Mouse (Mus musculus): ENCODE measurements around the gene Sipa1l3. TPM values are rescaled to one million over a fixed set of nuclear protein-coding genes. Genes with fewer than 3 reads are reported as not detected.

Sipa1l3 gene
- 9.1 and 15.4 TPM in 2 replicates for polyA plus RNA-seq (2015; fragmentation: Nextera tagmentation; extraction: Ambion mirVana)

GRCm38 (mm10) chr7:29518421-29519210 lies at the start of gene Sipa1l3:
Sipa1l3 (minus strand) TSS chr7:29518641.
- H3K4me2 ChIP-seq, result peak within 1 kb of the TSS; percentile 93

GRCm38 (mm10) chr7:29563006-29563405 lies 44.6 kb upstream of the Sipa1l3 start:
- H3K4me3 ChIP-seq, result no peak overlapping the region
- 94% methylated on average over 10 of the region's 10 CpGs for WGBS
- H3K36me3 ChIP-seq (ENCODE audit: poor library complexity, severe bottlenecking), result no peaks in the 10 kb centered on the region
- no peak overlapping the region for H3K27ac ChIP-seq
- H3K4me2 ChIP-seq, result no peak overlapping the region
- no peaks in the 10 kb centered on the region for H3K9me3 ChIP-seq (replicated peaks)
- H3K4me1 ChIP-seq, result no peaks in the 10 kb centered on the region
- no peak for ATAC-seq
- no peak overlapping the region for H3K9ac ChIP-seq
- no peaks in the 10 kb centered on the region for H3K27me3 ChIP-seq

More at GRCm38 (mm10) chr7:29518421-29519210, at the start of gene Sipa1l3:
- peak within 1 kb of the TSS; percentile 81 for H3K9ac ChIP-seq
- under 1% methylated on average over 87 of the region's 88 CpGs for WGBS
- ATAC-seq, result peak; percentile 99
- H3K27ac ChIP-seq, result peak within 1 kb of the TSS; percentile 82
- no peaks in the 10 kb centered on the region for H3K27me3 ChIP-seq
- peak within 1 kb of the TSS; percentile 80 for H3K4me3 ChIP-seq
- peaks cover 25% of the 10 kb centered on the region for H3K4me1 ChIP-seq
- H3K9me3 ChIP-seq (replicated peaks), result no peaks in the 10 kb centered on the region
- no peaks in the 10 kb centered on the region for H3K36me3 ChIP-seq (ENCODE audit: poor library complexity, severe bottlenecking)

- ATAC-seq, result no peak
Observed at GRCm38 (mm10) chr7:29561046-29561445, 42.6 kb upstream of the Sipa1l3 start.

GRCm38 (mm10) chr7:29559290-29559689 lies 40.8 kb upstream of the Sipa1l3 start:
- H3K9me3 ChIP-seq (replicated peaks), result no peaks in the 10 kb centered on the region
- H3K9ac ChIP-seq, result no peak overlapping the region
- no peaks in the 10 kb centered on the region for H3K36me3 ChIP-seq (ENCODE audit: poor library complexity, severe bottlenecking)
- no peaks in the 10 kb centered on the region for H3K4me1 ChIP-seq
- WGBS, result 74% methylated on average over 4 of the region's 4 CpGs
- no peak overlapping the region for H3K27ac ChIP-seq
- H3K27me3 ChIP-seq, result no peaks in the 10 kb centered on the region
- H3K4me2 ChIP-seq, result no peak overlapping the region
- no peak for ATAC-seq
- H3K4me3 ChIP-seq, result no peak overlapping the region

More at GRCm38 (mm10) chr7:29561046-29561445, 42.6 kb upstream of the Sipa1l3 start:
- Histone ChIP-seq H3K27me3 (no peaks in the 10 kb centered on the region), H3K36me3 (ENCODE audit: poor library complexity, severe bottlenecking) (no peaks in the 10 kb centered on the region), H3K4me2 (no peak overlapping the region), H3K9ac (no peak overlapping the region), H3K9me3 (replicated peaks) (no peaks in the 10 kb centered on the region), H3K4me3 (no peak overlapping the region), H3K27ac (no peak overlapping the region), H3K4me1 (no peaks in the 10 kb centered on the region)
- WGBS, result 85% methylated on average over 9 of the region's 9 CpGs

GRCm38 (mm10) chr7:29558744-29559143 lies 40.3 kb upstream of the Sipa1l3 start:
- 74% methylated on average over 1 of the region's 1 CpGs for WGBS
- H3K27me3 ChIP-seq, result no peaks in the 10 kb centered on the region
- no peaks in the 10 kb centered on the region for H3K9me3 ChIP-seq (replicated peaks)
- H3K9ac ChIP-seq, result no peak overlapping the region
- no peaks in the 10 kb centered on the region for H3K4me1 ChIP-seq
- no peak for ATAC-seq
- H3K36me3 ChIP-seq (ENCODE audit: poor library complexity, severe bottlenecking), result no peaks in the 10 kb centered on the region
- H3K27ac ChIP-seq, result no peak overlapping the region
- H3K4me2 ChIP-seq, result no peak overlapping the region
- H3K4me3 ChIP-seq, result no peak overlapping the region

GRCm38 (mm10) chr7:29556283-29556682 lies 37.8 kb upstream of the Sipa1l3 start:
- H3K4me1 ChIP-seq, result no peaks in the 10 kb centered on the region
- ATAC-seq, result no peak
- H3K4me2 ChIP-seq, result no peak overlapping the region
- H3K9ac ChIP-seq, result no peak overlapping the region
- H3K4me3 ChIP-seq, result no peak overlapping the region
- no peaks in the 10 kb centered on the region for H3K27me3 ChIP-seq
- no peaks in the 10 kb centered on the region for H3K9me3 ChIP-seq (replicated peaks)
- 76% methylated on average over 4 of the region's 4 CpGs for WGBS
- no peaks in the 10 kb centered on the region for H3K36me3 ChIP-seq (ENCODE audit: poor library complexity, severe bottlenecking)
- no peak overlapping the region for H3K27ac ChIP-seq

GRCm38 (mm10) chr7:29555521-29555920 lies 37.1 kb upstream of the Sipa1l3 start:
- 79% methylated on average over 5 of the region's 5 CpGs for WGBS
- Histone ChIP-seq H3K27me3 (no peaks in the 10 kb centered on the region), H3K27ac (no peak overlapping the region), H3K4me2 (no peak overlapping the region), H3K4me1 (no peaks in the 10 kb centered on the region), H3K9me3 (replicated peaks) (no peaks in the 10 kb centered on the region), H3K36me3 (ENCODE audit: poor library complexity, severe bottlenecking) (no peaks in the 10 kb centered on the region), H3K9ac (no peak overlapping the region), H3K4me3 (no peak overlapping the region)
- ATAC-seq, result no peak

GRCm38 (mm10) chr7:29555051-29555450 lies 36.6 kb upstream of the Sipa1l3 start:
- H3K9me3 ChIP-seq (replicated peaks), result no peaks in the 10 kb centered on the region
- no peaks in the 10 kb centered on the region for H3K27me3 ChIP-seq
- 91% methylated on average over 13 of the region's 13 CpGs for WGBS
- no peak for ATAC-seq
- H3K36me3 ChIP-seq (ENCODE audit: poor library complexity, severe bottlenecking), result no peaks in the 10 kb centered on the region
- no peak overlapping the region for H3K9ac ChIP-seq
- no peaks in the 10 kb centered on the region for H3K4me1 ChIP-seq
- H3K27ac ChIP-seq, result no peak overlapping the region
- no peak overlapping the region for H3K4me2 ChIP-seq
- no peak overlapping the region for H3K4me3 ChIP-seq

- no peaks in the 10 kb centered on the region for H3K4me1 ChIP-seq
- no peak for ATAC-seq
- 64% methylated on average over 3 of the region's 3 CpGs for WGBS
- no peak overlapping the region for H3K4me2 ChIP-seq
- no peak overlapping the region for H3K27ac ChIP-seq
- no peak overlapping the region for H3K4me3 ChIP-seq
- no peaks in the 10 kb centered on the region for H3K36me3 ChIP-seq (ENCODE audit: poor library complexity, severe bottlenecking)
- H3K9ac ChIP-seq, result no peak overlapping the region
- no peaks in the 10 kb centered on the region for H3K27me3 ChIP-seq
- H3K9me3 ChIP-seq (replicated peaks), result no peaks in the 10 kb centered on the region
Observed at GRCm38 (mm10) chr7:29550691-29551090, 32.2 kb upstream of the Sipa1l3 start.

GRCm38 (mm10) chr7:29541608-29542007 lies 23.2 kb upstream of the Sipa1l3 start:
- Histone ChIP-seq H3K27me3 (no peaks in the 10 kb centered on the region), H3K4me3 (no peak overlapping the region), H3K9ac (no peak overlapping the region), H3K9me3 (replicated peaks) (no peaks in the 10 kb centered on the region), H3K4me1 (no peaks in the 10 kb centered on the region), H3K36me3 (ENCODE audit: poor library complexity, severe bottlenecking) (no peaks in the 10 kb centered on the region), H3K27ac (no peak overlapping the region), H3K4me2 (no peak overlapping the region)
- 88% methylated on average over 4 of the region's 4 CpGs for WGBS
- ATAC-seq, result no peak

GRCm38 (mm10) chr7:29541186-29541585 lies 22.7 kb upstream of the Sipa1l3 start:
- 94% methylated on average over 5 of the region's 5 CpGs for WGBS
- Histone ChIP-seq H3K4me1 (no peaks in the 10 kb centered on the region), H3K36me3 (ENCODE audit: poor library complexity, severe bottlenecking) (no peaks in the 10 kb centered on the region), H3K27ac (no peak overlapping the region), H3K9ac (no peak overlapping the region), H3K9me3 (replicated peaks) (no peaks in the 10 kb centered on the region), H3K4me3 (no peak overlapping the region), H3K27me3 (no peaks in the 10 kb centered on the region), H3K4me2 (no peak overlapping the region)
- ATAC-seq, result no peak

GRCm38 (mm10) chr7:29540631-29541030 lies 22.2 kb upstream of the Sipa1l3 start:
- Histone ChIP-seq H3K4me2 (no peak overlapping the region), H3K9ac (no peak overlapping the region), H3K27me3 (no peaks in the 10 kb centered on the region), H3K4me3 (no peak overlapping the region), H3K4me1 (no peaks in the 10 kb centered on the region), H3K36me3 (ENCODE audit: poor library complexity, severe bottlenecking) (no peaks in the 10 kb centered on the region), H3K27ac (no peak overlapping the region), H3K9me3 (replicated peaks) (no peaks in the 10 kb centered on the region)
- ATAC-seq, result no peak
- 91% methylated on average over 7 of the region's 7 CpGs for WGBS

GRCm38 (mm10) chr7:29523700-29524099 lies 5.3 kb upstream of the Sipa1l3 start:
- under 1% methylated on average over 5 of the region's 5 CpGs for WGBS
- Histone ChIP-seq H3K4me3 (no peak overlapping the region), H3K4me1 (peaks cover 7% of the 10 kb centered on the region), H3K9me3 (replicated peaks) (no peaks in the 10 kb centered on the region), H3K27me3 (no peaks in the 10 kb centered on the region), H3K27ac (no peak overlapping the region), H3K36me3 (ENCODE audit: poor library complexity, severe bottlenecking) (no peaks in the 10 kb centered on the region), H3K4me2 (no peak overlapping the region), H3K9ac (no peak overlapping the region)
- ATAC-seq, result peak; percentile 30; the same call in 1 of the 2 replicates

Data from forebrain, embryonic 13.5 days (tissue).